Mouse (Mus musculus): ENCODE measurements around the gene Arhgap19. TPM values are rescaled to one million over a fixed set of nuclear protein-coding genes. Genes with fewer than 3 reads are reported as not detected.
A peak's percentile ranks its signal among the peaks of the same experiment; 100 is the strongest.

Arhgap19 gene
- polyA plus RNA-seq, 1 experiment from 2014 or later = 40.9 TPM

DNA sequence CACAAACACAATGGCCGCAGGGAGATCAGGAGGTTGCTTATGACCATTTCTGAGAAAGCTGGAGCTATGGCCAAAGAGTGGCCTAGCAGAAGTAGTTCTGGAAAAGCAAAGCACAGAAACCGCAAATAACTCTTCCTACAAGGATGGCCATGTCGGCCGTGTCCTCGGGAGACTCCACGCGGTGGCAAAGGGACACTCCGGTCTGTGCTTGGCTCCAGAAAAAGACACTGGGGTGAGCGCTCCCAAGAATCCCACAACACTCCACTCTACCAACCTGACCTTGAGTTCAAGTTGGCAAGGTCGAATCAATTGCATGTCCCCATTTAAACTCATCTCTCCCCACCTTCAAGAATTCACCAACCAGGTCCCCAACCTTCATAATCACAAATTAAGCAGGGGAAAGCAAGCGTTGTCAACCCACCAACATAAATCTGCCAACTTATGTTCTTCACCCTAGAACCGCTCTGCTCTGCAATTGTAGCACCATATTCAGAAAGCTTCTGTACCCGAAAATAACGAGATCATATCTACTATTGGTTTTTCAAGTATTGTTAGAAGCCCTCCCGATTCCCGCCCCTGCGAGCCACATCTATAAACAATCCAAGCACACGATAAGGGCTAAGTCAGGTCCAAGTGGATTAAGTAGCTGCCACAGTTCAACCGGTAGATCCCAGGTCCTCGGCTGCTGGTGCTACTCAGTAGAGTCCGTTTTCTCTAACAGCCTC, 44.7 kb upstream of the Arhgap19 start:
- Histone ChIP-seq H3K9ac (peak overlapping the region; percentile 65), H3K4me1 (ENCODE audit: insufficient read depth) (peaks cover 6% of the 10 kb centered on the region; the same call in 1 of the 2 replicates), H3K27ac (ENCODE audit: low read depth) (no peak overlapping the region), H3K36me3 (ENCODE audit: insufficient read depth) (no peaks in the 10 kb centered on the region), H3K4me2 (peak overlapping the region; percentile 99), H3K27me3 (ENCODE audit: insufficient read depth, low read length) (peaks cover 8% of the 10 kb centered on the region; the same call in 1 of the 2 replicates), H3K9me3 (ENCODE audit: low read depth, low read length) (no peaks in the 10 kb centered on the region), H3K4me3 (ENCODE audit: low read depth, low read length) (peak overlapping the region; percentile 65)
- no peak for TF ChIP-seq CTCF (IDR thresholded peaks at IDR 0.05; ENCODE audit: low read depth)
- ATAC-seq (ENCODE audit: insufficient read depth) = no peak
- 12% methylated on average over 21 of the region's 21 CpGs for WGBS
- peak; percentile 34 for DNase-seq

DNA sequence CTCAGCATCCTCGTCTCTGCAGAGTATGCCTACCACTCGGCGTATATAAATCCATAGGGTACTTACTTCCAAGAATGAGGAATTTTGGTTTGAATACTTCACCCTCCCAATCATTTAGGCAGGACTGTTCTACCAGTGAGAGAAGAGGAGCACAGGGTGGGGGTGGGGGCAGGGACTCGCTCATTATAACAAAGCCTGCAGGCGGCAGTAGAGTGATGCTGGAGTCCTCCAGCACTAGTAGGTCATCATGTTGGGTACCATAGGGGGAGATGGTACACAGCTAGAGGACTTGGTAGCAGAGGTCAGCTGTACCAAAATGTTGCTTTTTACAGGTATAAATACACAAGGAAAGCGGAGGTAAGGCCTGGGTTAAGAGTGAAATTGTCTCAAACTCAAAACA, 42.5 kb upstream of the Arhgap19 start:
- no peak for ATAC-seq (ENCODE audit: insufficient read depth)
- TF ChIP-seq CTCF (IDR thresholded peaks at IDR 0.05; ENCODE audit: low read depth) = 0 out of 2 replicates have a peak, but pooled peaks have one; percentile 9
- no peak overlapping the region for H3K4me2 ChIP-seq
- H3K9ac ChIP-seq = no peak overlapping the region
- no peak for DNase-seq
- no peak overlapping the region for H3K27ac ChIP-seq (ENCODE audit: low read depth)
- no peaks in the 10 kb centered on the region for H3K9me3 ChIP-seq (ENCODE audit: low read depth, low read length)
- H3K4me3 ChIP-seq (ENCODE audit: low read depth, low read length) = no peak overlapping the region
- H3K4me1 ChIP-seq (ENCODE audit: insufficient read depth) = peaks cover 6% of the 10 kb centered on the region; the same call in 1 of the 2 replicates
- H3K36me3 ChIP-seq (ENCODE audit: insufficient read depth) = no peaks in the 10 kb centered on the region
- 84% methylated on average over 6 of the region's 6 CpGs for WGBS
- H3K27me3 ChIP-seq (ENCODE audit: insufficient read depth, low read length) = peaks cover 8% of the 10 kb centered on the region; the same call in 1 of the 2 replicates

DNA sequence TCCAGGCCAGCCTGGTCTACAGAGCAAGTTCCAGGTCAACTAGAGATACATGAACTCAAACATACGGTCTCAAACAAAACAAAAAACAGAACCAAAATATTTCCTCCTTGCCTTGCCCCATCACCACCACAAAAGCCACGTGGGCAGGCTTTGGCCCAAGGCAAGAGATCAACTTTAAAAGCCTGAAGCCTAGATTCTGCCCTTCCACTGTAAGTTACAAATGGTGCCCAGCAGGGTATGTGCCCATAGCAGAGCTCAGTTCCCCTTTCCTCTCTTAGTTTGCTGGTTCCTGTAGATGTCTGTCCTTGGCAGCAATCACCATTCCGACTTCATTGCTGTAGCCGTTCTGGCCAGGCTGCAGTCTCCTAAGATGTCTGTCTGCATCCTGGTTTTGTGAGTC, 40.9 kb upstream of the Arhgap19 start:
- peaks cover 8% of the 10 kb centered on the region; the same call in 1 of the 2 replicates for H3K27me3 ChIP-seq (ENCODE audit: insufficient read depth, low read length)
- H3K4me3 ChIP-seq (ENCODE audit: low read depth, low read length) = no peak overlapping the region
- H3K4me2 ChIP-seq = no peak overlapping the region
- no peak for TF ChIP-seq CTCF (IDR thresholded peaks at IDR 0.05; ENCODE audit: low read depth)
- no peaks in the 10 kb centered on the region for H3K9me3 ChIP-seq (ENCODE audit: low read depth, low read length)
- no peaks in the 10 kb centered on the region for H3K36me3 ChIP-seq (ENCODE audit: insufficient read depth)
- 82% methylated on average over 4 of the region's 4 CpGs for WGBS
- no peak overlapping the region for H3K9ac ChIP-seq
- DNase-seq (no peak), ATAC-seq (ENCODE audit: insufficient read depth) (no peak)
- H3K27ac ChIP-seq (ENCODE audit: low read depth) = no peak overlapping the region
- peaks cover 6% of the 10 kb centered on the region; the same call in 1 of the 2 replicates for H3K4me1 ChIP-seq (ENCODE audit: insufficient read depth)

DNA sequence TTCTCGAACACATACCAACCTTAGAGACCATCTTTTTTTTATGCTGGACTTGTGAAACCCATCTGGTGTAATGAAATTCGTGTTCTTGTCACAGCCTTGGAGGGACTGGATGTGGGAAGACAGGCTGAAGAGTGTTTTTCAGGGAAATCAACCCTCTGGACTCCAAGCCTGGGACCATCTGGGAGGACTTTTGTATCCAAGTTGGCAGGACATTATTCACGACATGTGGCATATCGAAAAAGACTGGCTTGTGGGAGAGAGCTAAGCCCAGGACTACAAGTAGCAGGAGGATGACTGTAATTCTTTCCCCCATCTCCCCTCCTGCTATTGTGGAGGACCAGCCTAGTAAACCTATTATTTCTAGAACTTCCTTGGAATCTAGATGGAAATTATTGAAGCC, 40.3 kb upstream of the Arhgap19 start:
- DNase-seq = no peak
- ATAC-seq (ENCODE audit: insufficient read depth) = no peak
- 83% methylated on average over 4 of the region's 4 CpGs for WGBS

DNA sequence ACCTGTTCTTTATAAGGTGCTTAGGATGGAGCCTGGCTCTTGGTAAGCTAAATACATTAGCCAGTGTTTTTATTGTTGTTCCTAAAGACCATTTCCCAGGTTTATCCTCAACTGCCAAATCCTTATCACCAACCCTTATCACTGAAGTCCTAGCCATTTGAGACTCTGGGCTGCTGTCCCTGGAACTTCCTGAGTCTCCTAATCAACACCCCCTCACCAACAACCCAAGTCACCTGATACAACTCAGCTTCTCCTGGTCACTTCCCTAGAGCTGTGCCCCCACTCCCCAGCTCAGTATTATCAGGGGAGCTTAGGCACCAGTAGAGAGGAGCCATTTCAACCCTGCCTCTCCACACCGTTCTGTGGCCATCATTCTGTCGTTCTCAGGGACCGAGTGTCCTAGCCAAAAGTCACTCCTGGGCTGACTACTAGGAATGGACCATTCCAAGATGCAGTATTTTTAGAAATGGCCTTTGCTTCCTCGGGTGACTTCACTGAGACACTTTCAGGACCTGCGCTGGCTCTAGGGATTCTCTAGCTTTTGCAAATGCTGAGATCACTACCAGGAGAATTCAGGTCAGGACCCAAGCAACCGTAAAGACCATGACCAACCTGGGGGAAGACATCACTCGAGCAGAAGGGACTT, 39.4 kb upstream of the Arhgap19 start:
- no peaks in the 10 kb centered on the region for H3K9me3 ChIP-seq (ENCODE audit: low read depth, low read length)
- 68% methylated on average over 7 of the region's 7 CpGs for WGBS
- TF ChIP-seq CTCF (IDR thresholded peaks at IDR 0.05; ENCODE audit: low read depth) = no peak
- no peak overlapping the region for H3K4me2 ChIP-seq
- H3K4me3 ChIP-seq (ENCODE audit: low read depth, low read length) = no peak overlapping the region
- H3K36me3 ChIP-seq (ENCODE audit: insufficient read depth) = no peaks in the 10 kb centered on the region
- H3K27me3 ChIP-seq (ENCODE audit: insufficient read depth, low read length) = peaks cover 5% of the 10 kb centered on the region; the same call in 1 of the 2 replicates
- ATAC-seq (ENCODE audit: insufficient read depth) (no peak), DNase-seq (no peak)
- H3K4me1 ChIP-seq (ENCODE audit: insufficient read depth) = peaks cover 1% of the 10 kb centered on the region; the same call in 1 of the 2 replicates
- no peak overlapping the region for H3K9ac ChIP-seq
- H3K27ac ChIP-seq (ENCODE audit: low read depth) = no peak overlapping the region

More for the DNA sequence above, 40.3 kb upstream of the Arhgap19 start:
- H3K27me3 ChIP-seq (ENCODE audit: insufficient read depth, low read length) = peaks cover 8% of the 10 kb centered on the region; the same call in 1 of the 2 replicates
- no peak for TF ChIP-seq CTCF (IDR thresholded peaks at IDR 0.05; ENCODE audit: low read depth)
- H3K9me3 ChIP-seq (ENCODE audit: low read depth, low read length) = no peaks in the 10 kb centered on the region
- no peak overlapping the region for H3K9ac ChIP-seq
- no peaks in the 10 kb centered on the region for H3K36me3 ChIP-seq (ENCODE audit: insufficient read depth)
- H3K4me2 ChIP-seq = no peak overlapping the region
- H3K4me3 ChIP-seq (ENCODE audit: low read depth, low read length) = no peak overlapping the region
- H3K27ac ChIP-seq (ENCODE audit: low read depth) = no peak overlapping the region
- H3K4me1 ChIP-seq (ENCODE audit: insufficient read depth) = peaks cover 6% of the 10 kb centered on the region; the same call in 1 of the 2 replicates

DNA sequence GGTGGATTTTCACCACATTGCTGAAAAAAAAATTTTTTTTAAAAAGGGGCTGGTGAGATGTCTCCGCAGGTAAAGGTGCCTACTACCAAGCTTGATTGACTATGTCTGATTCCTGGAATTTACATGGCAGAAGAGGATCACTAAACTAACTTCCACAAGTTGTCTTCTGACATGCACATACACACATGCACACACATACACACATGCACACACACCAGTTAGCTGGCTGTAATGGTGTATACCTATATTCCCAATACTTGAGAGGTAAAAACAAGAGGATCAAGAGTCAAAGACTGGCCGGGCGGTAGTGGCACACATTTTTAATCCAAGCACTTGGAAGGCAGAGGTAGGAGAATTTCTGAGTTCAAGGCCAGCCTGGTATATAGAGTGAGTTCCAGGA, 37.8 kb upstream of the Arhgap19 start:
- Histone ChIP-seq H3K4me1 (ENCODE audit: insufficient read depth) (no peaks in the 10 kb centered on the region), H3K36me3 (ENCODE audit: insufficient read depth) (no peaks in the 10 kb centered on the region), H3K4me3 (ENCODE audit: low read depth, low read length) (no peak overlapping the region), H3K9ac (no peak overlapping the region), H3K27me3 (ENCODE audit: insufficient read depth, low read length) (no peaks in the 10 kb centered on the region), H3K9me3 (ENCODE audit: low read depth, low read length) (no peaks in the 10 kb centered on the region), H3K4me2 (no peak overlapping the region), H3K27ac (ENCODE audit: low read depth) (no peak overlapping the region)
- ATAC-seq (ENCODE audit: insufficient read depth) = no peak
- TF ChIP-seq CTCF (IDR thresholded peaks at IDR 0.05; ENCODE audit: low read depth) = no peak
- WGBS = 94% methylated on average over 3 of the region's 3 CpGs
- DNase-seq = no peak

DNA sequence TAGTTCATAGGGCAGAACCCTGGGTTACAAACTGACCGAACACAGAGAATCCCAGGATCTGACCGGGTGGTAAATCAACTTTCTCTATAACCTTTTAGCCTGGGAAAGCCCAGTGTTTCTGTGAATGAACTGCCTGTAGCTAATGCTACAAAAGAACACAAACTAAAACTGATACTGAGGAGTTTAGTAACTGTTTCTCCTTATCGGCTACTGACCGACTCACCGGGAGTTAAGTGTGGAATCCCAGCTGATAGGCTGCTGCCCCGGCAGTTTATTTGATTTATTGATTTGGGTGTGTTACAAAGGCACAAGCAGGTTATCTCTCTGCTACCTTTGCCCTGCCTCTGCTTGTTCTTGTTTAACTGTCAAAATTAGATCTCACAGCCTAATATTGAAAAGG, 37.0 kb upstream of the Arhgap19 start:
- no peak for DNase-seq
- no peak overlapping the region for H3K27ac ChIP-seq (ENCODE audit: low read depth)
- no peaks in the 10 kb centered on the region for H3K27me3 ChIP-seq (ENCODE audit: insufficient read depth, low read length)
- 20% methylated on average over 6 of the region's 6 CpGs for WGBS
- no peak for TF ChIP-seq CTCF (IDR thresholded peaks at IDR 0.05; ENCODE audit: low read depth)
- no peak for ATAC-seq (ENCODE audit: insufficient read depth)
- H3K9me3 ChIP-seq (ENCODE audit: low read depth, low read length) = no peaks in the 10 kb centered on the region
- no peak overlapping the region for H3K4me3 ChIP-seq (ENCODE audit: low read depth, low read length)
- no peaks in the 10 kb centered on the region for H3K36me3 ChIP-seq (ENCODE audit: insufficient read depth)
- no peaks in the 10 kb centered on the region for H3K4me1 ChIP-seq (ENCODE audit: insufficient read depth)
- H3K9ac ChIP-seq = no peak overlapping the region
- no peak overlapping the region; the same call in 1 of the 2 replicates for H3K4me2 ChIP-seq

Measured in lung, embryonic 14.5 days (tissue).